Mouse (Mus musculus) neural tube, embryonic 13.5 days (tissue): ENCODE measurements around the gene Slc12a6. TPM values are rescaled to one million over a fixed set of nuclear protein-coding genes. Genes with fewer than 3 reads are reported as not detected.

Experiments
- ATAC-seq: fragments of 200-750 bp; cut with Nextera tagmentation; 2 replicates; pipeline ENCODE4 v1.8.0; 2017; ENCODE audit warnings: low read depth, mild to moderate bottlenecking, moderate TSS enrichment, moderate library complexity
- H3K27ac ChIP-seq: fragments of 300-500 bp; sonication (generic); replicated peaks from 2 replicates; pipeline ENCODE4 v1.5.1; 2015; ENCODE audit warnings: moderate library complexity, mild to moderate bottlenecking, inconsistent platforms
- H3K27me3 ChIP-seq: fragments of 300-500 bp; sonication (generic); 2 replicates; pipeline ENCODE4 v1.6.1; 2015; ENCODE audit warnings: mild to moderate bottlenecking, inconsistent platforms
- H3K36me3 ChIP-seq: fragments of 300-500 bp; sonication (generic); 2 replicates; pipeline ENCODE4 v1.6.1; 2015; ENCODE audit warnings: mild to moderate bottlenecking, inconsistent platforms
- H3K4me1 ChIP-seq: fragments of 300-500 bp; sonication (generic); replicated peaks from 2 replicates; pipeline ENCODE4 v1.6.1; 2015; ENCODE audit warnings: inconsistent platforms
- H3K4me2 ChIP-seq: fragments of 300-500 bp; sonication (generic); 2 replicates; pipeline ENCODE4 v1.6.1; 2015; ENCODE audit warnings: inconsistent platforms, mild to moderate bottlenecking, moderate library complexity
- H3K4me3 ChIP-seq: fragments of 300-500 bp; sonication (generic); 2 replicates; pipeline ENCODE4 v1.5.1; 2015; ENCODE audit warnings: mild to moderate bottlenecking, inconsistent platforms
- H3K9ac ChIP-seq: fragments of 300-500 bp; sonication (generic); 2 replicates; pipeline ENCODE4 v1.6.1; 2015; ENCODE audit warnings: moderate library complexity, mild to moderate bottlenecking, inconsistent platforms
- H3K9me3 ChIP-seq: fragments of 300-500 bp; sonication (generic); 2 replicates; pipeline ENCODE4 v1.6.1; 2016; ENCODE audit warnings: inconsistent platforms
- WGBS: fragments of 180-500 bp; shearing (Covaris S2); methylation state at CpG from one replicate; pipeline ENCODE4 v1.1.7; 2015; 5-methylcytosine and 5-hydroxymethylcytosine counted together
- polyA plus RNA-seq: library from polyadenylated mRNA; unstranded; fragments of >200 nt; fragmentation: Nextera tagmentation; extraction: Ambion mirVana; gene quantifications from 2 replicates; pipeline ENCODE4 v1.2.1, GENCODE M21; 2015

Slc12a6 gene
- polyA plus RNA-seq, 1 experiment from 2014 or later = 15.0 TPM

DNA sequence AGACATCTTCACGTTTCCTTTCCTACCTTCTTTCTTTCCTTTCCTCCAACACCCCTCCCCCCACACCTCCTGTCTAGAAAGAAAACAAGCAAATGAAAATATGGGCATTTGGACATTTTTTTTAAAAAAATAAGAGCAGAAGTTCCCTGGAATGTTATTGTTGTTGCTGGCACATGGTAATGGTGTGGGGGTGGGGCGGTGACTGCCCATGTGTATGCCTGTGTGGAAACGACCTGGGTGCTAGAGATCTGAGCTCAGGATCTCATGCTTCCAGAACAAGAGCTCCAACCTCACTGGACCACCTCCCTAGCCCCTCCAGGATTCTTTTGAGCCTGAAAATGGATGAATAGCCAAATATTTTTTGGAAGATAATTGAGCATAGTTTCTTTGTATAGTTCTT, 75.5 kb downstream of the Slc12a6 start:
- Histone ChIP-seq H3K9me3 (no peaks in the 10 kb centered on the region), H3K36me3 (peaks cover 61% of the 10 kb centered on the region), H3K4me3 (no peak overlapping the region), H3K27me3 (no peaks in the 10 kb centered on the region), H3K27ac (no peak overlapping the region), H3K4me2 (no peak overlapping the region), H3K9ac (no peak overlapping the region), H3K4me1 (no peaks in the 10 kb centered on the region)
- no peak for ATAC-seq
- 71% methylated on average over 3 of the region's 3 CpGs for WGBS

DNA sequence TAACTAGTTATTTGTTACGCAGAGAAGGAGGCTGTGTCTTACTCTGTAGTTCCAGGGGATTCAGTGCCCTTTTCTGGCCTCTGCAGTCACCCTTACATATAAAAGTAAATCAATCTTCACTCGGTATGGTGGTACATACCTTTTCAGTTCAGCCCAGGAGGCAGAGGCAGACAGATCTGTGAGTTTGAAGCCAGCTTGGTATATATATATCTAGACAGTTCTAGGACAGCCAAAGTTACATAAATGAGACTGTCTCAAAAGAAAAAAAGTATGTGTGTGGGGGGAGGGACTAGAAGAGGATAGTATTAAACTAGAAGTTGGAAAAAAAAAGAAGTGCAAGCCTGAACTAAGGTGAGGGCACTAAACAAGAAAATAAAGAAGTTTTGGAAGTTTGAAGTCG, 82.6 kb downstream of the Slc12a6 start:
- Histone ChIP-seq H3K36me3 (peaks cover 70% of the 10 kb centered on the region), H3K27ac (no peak overlapping the region), H3K9me3 (no peaks in the 10 kb centered on the region), H3K4me3 (no peak overlapping the region), H3K4me2 (no peak overlapping the region), H3K4me1 (no peaks in the 10 kb centered on the region), H3K9ac (no peak overlapping the region), H3K27me3 (no peaks in the 10 kb centered on the region)
- no peak for ATAC-seq
- 86% methylated on average over 3 of the region's 3 CpGs for WGBS

DNA sequence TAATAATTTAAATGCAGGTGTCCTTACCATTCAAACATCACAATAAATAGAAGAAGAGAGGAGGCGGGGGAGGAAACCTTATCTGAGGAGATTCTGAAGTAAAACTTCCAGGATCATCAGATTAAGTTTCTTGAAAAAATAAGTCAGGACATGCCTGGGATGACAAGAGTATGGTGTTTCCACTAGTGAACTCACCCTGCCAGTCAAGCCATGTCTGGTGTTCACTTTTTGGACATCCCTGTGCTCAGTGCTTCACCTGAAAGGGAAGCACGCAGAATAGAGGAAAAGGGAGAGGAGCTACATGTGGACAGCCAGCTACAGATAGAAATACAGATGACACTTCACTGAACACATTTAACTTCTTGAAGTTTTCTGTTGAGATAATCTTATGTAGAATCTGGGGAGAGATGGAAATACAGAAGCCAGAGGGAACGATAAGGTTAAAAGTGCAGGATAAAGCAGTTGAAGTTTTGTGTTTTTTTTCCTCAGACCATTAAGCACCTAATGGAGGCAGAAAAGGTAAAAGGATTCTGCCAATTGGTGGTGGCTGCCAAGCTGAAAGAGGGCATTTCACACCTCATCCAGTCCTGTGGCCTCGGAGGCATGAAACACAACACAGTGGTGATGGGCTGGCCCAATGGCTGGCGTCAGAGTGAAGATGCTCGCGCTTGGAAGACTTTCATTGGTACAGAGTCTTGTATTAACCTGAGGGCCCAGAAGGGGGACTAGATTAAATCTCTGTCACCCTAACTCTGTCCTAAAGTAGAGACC, 88.2 kb downstream of the Slc12a6 start:
- peaks cover 87% of the 10 kb centered on the region for H3K36me3 ChIP-seq
- no peaks in the 10 kb centered on the region for H3K4me1 ChIP-seq
- no peak overlapping the region for H3K4me3 ChIP-seq
- H3K27ac ChIP-seq = no peak overlapping the region
- no peak overlapping the region for H3K4me2 ChIP-seq
- no peak overlapping the region for H3K9ac ChIP-seq
- 90% methylated on average over 7 of the region's 7 CpGs for WGBS
- H3K9me3 ChIP-seq = no peaks in the 10 kb centered on the region
- ATAC-seq = no peak
- no peaks in the 10 kb centered on the region for H3K27me3 ChIP-seq

DNA sequence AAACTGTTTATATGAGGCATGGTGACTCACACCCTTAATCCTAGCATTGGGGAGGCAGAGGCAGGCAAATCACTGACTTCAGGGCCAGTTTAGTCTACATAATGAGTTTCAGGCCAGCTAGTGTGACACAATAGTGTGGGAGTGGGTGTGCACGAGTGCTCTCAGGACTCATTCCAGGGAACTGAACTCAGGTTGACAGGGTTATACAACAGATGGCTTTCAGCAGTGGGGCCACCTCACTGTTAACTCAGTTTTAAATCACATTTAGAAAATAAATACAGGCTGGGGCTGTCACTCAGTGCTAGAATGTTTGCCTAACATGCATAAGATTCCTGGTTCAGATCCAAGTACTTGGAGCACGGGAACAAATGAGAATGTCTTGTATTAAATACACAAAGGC, 94.0 kb downstream of the Slc12a6 start:
- Histone ChIP-seq H3K4me1 (no peaks in the 10 kb centered on the region), H3K27ac (no peak overlapping the region), H3K9ac (no peak overlapping the region), H3K4me2 (no peak overlapping the region), H3K27me3 (no peaks in the 10 kb centered on the region), H3K4me3 (no peak overlapping the region), H3K9me3 (no peaks in the 10 kb centered on the region), H3K36me3 (peaks cover 93% of the 10 kb centered on the region)
- WGBS = 92% methylated on average over 2 of the region's 2 CpGs
- no peak for ATAC-seq

GRCm38 (mm10) chr2:112360012-112360780, 94.6 kb downstream of the Slc12a6 start:
- Histone ChIP-seq H3K27me3 (no peaks in the 10 kb centered on the region), H3K4me3 (no peak overlapping the region), H3K9ac (no peak overlapping the region), H3K9me3 (no peaks in the 10 kb centered on the region), H3K27ac (no peak overlapping the region), H3K36me3 (peaks cover 91% of the 10 kb centered on the region), H3K4me1 (no peaks in the 10 kb centered on the region), H3K4me2 (no peak overlapping the region)
- WGBS = 94% methylated on average over 12 of the region's 12 CpGs
- ATAC-seq = no peak

- Histone ChIP-seq H3K9me3 (no peaks in the 10 kb centered on the region), H3K4me1 (no peaks in the 10 kb centered on the region), H3K27ac (no peak overlapping the region), H3K9ac (no peak overlapping the region), H3K27me3 (no peaks in the 10 kb centered on the region), H3K36me3 (peaks cover 87% of the 10 kb centered on the region), H3K4me2 (no peak overlapping the region), H3K4me3 (no peak overlapping the region)
- no peak for ATAC-seq
- WGBS = 85% methylated on average over 2 of the region's 2 CpGs
Measured at GRCm38 (mm10) chr2:112360781-112361169, 95.2 kb downstream of the Slc12a6 start.

- Histone ChIP-seq H3K4me3 (peak overlapping the region; percentile 86), H3K36me3 (peaks cover 24% of the 10 kb centered on the region), H3K9me3 (no peaks in the 10 kb centered on the region), H3K27ac (peak overlapping the region; percentile 90; the same call in 1 of the 2 replicates), H3K9ac (peak overlapping the region; percentile 85), H3K27me3 (no peaks in the 10 kb centered on the region), H3K4me1 (peaks cover 14% of the 10 kb centered on the region), H3K4me2 (peak overlapping the region; percentile 89)
- ATAC-seq = peak; percentile 54
- 21% methylated on average over 15 of the region's 15 CpGs for WGBS
Measured at GRCm38 (mm10) chr2:112367222-112367621, 101.6 kb downstream of the Slc12a6 start.

GRCm38 (mm10) chr2:112367726-112368673, 102.4 kb downstream of the Slc12a6 start, which contains the start of gene Emc4:
Gene Emc4, minus strand, starts transcription at chr2:112368027.
- Histone ChIP-seq H3K9ac (peak within 1 kb of the TSS; percentile 85), H3K27ac (peak within 1 kb of the TSS; percentile 90), H3K4me1 (peaks cover 14% of the 10 kb centered on the region), H3K4me2 (peak within 1 kb of the TSS; percentile 89), H3K4me3 (peak within 1 kb of the TSS; percentile 86), H3K36me3 (peaks cover 19% of the 10 kb centered on the region), H3K27me3 (no peaks in the 10 kb centered on the region), H3K9me3 (no peaks in the 10 kb centered on the region)
- 2% methylated on average over 46 of the region's 46 CpGs for WGBS
- ATAC-seq = peak; percentile 91

GRCm38 (mm10) chr2:112369941-112370340, 104.3 kb downstream of the Slc12a6 start:
- 66% methylated on average over 5 of the region's 5 CpGs for WGBS
- no peaks in the 10 kb centered on the region for H3K9me3 ChIP-seq
- no peak overlapping the region for H3K27ac ChIP-seq
- no peak for ATAC-seq
- H3K4me1 ChIP-seq = peaks cover 14% of the 10 kb centered on the region
- H3K9ac ChIP-seq = no peak overlapping the region
- H3K36me3 ChIP-seq = no peaks in the 10 kb centered on the region; the same call in 1 of the 2 replicates
- no peak overlapping the region for H3K4me3 ChIP-seq
- peaks cover 9% of the 10 kb centered on the region for H3K27me3 ChIP-seq
- no peak overlapping the region for H3K4me2 ChIP-seq

DNA sequence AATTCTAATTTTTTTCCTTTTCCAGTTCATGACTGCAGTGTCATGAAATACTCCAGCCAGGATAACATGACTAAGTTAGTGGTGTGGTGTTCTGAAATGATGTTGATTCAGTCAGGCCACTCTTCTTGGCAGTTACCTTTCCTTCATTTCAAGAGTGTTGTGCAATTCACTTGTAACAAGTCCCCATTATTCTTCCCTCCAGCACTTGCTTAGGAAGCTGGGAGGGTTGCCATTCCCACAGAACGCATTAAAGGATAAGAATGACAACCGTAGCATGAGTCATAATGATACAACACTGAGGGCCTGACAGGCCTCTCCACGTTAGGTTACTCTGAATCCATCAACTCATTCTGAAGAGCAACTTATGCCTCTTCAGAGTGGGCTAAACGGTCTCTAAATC, 107.5 kb downstream of the Slc12a6 start:
- H3K27me3 ChIP-seq = peaks cover 15% of the 10 kb centered on the region
- 62% methylated on average over 4 of the region's 4 CpGs for WGBS
- no peak overlapping the region for H3K27ac ChIP-seq
- H3K4me2 ChIP-seq = no peak overlapping the region
- H3K4me1 ChIP-seq = no peaks in the 10 kb centered on the region
- no peak for ATAC-seq
- H3K9ac ChIP-seq = no peak overlapping the region
- H3K9me3 ChIP-seq = no peaks in the 10 kb centered on the region
- no peak overlapping the region for H3K4me3 ChIP-seq
- no peaks in the 10 kb centered on the region for H3K36me3 ChIP-seq

- Histone ChIP-seq H3K36me3 (no peaks in the 10 kb centered on the region), H3K9ac (no peak overlapping the region), H3K4me1 (no peaks in the 10 kb centered on the region), H3K4me3 (no peak overlapping the region), H3K9me3 (no peaks in the 10 kb centered on the region), H3K4me2 (no peak overlapping the region), H3K27ac (no peak overlapping the region), H3K27me3 (peaks cover 15% of the 10 kb centered on the region)
- 62% methylated on average over 5 of the region's 5 CpGs for WGBS
- ATAC-seq = no peak
Measured at GRCm38 (mm10) chr2:112374610-112375009, 109.0 kb downstream of the Slc12a6 start.
